Mouse (Mus musculus) heart, postnatal 0 days (tissue): ENCODE measurements around the gene Arid1b.
A peak's percentile ranks its signal among the peaks of the same experiment; 100 is the strongest.

Source experiments
- CTCF ChIP-seq: IDR thresholded peaks from 2 replicates; pipeline ENCODE4 v1.5.1; 2016; ENCODE audit warnings: antibody characterized with exemption, control low read depth, low read depth
- EP300 ChIP-seq: IDR thresholded peaks from 2 replicates; pipeline ENCODE4 v1.6.1; 2016; ENCODE audit warnings: antibody characterized with exemption, low read depth

DNA sequence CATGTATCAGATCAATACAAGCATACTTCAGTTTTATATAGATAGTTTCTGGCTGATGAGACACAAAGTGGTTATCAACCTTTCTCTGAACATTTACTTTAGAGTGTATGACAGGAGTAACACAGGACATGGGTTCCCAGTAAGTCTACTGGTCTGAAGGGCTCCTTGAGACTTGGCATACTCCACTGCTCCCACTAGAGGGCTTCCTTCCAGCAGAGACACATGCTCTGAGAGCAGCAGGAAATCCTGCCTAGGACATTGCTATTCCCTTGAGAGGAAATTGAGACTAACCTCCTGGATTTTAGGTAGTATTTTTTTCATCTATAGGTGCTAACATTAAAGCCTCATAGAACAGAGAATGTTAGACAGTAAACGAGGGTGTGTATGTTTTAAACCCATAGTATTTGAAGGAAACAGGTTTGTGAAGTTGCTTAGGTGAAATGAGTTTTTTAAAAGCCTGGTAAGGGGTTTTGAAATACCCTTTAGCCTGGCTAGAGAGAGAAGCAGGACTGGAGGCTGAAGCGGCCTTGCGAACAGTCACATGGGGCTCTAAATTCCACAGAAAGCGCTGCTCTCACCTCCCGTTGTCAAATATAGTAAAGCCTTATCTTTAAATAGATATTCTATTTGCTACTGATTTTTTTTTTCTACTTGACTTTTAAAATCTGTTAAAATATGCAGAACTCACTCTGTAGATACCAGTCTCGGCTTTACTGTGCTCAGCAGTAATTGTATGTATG, 207.9 kb downstream of the Arid1b start:
- TF ChIP-seq CTCF = peak; percentile 84
- no peak for TF ChIP-seq EP300
